14 mouse cellular contexts compared by ENCODE assay signal in the genomic region with DNA sequence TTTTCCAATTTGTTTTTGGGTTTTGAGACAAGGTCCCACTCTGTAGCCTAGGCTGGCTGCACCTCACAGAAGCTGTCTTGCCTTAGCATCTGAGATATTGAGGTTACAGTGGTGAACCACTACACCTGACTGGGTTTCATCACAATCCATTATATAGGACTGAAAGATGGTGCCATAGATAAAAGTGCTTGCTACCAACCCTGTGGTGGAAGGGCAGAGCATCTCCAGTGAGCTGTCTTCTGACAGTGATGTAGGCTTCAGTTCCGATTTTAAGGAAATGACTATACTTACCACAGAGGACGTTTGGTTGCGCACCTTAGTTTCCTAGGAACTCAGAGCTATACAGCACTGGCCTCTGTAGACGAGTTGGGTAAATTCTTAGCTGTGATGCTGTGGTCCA.
"Had no signal": no experiment of that assay in that cellular context is flagged by ENCODE, and none has a peak within 500 bp of the region (broad histone marks: within the 10 kb centered on the region; RNA-seq: fewer than 3 reads in every experiment).

No protein-coding gene starts in this region.

- H3K4me3 ChIP-seq: limb, embryonic 15.5 days; liver, embryonic 12.5 days; midbrain, embryonic 10.5 days; midbrain, embryonic 15.5 days; neural tube, embryonic 13.5 days; stomach, embryonic 15.5 days had no signal

- ATAC-seq: liver, embryonic 12.5 days; midbrain, embryonic 15.5 days had no signal

- H3K9me3 ChIP-seq: limb, embryonic 15.5 days; liver, embryonic 12.5 days; midbrain, embryonic 10.5 days; midbrain, embryonic 15.5 days; neural tube, embryonic 13.5 days; stomach, embryonic 15.5 days had no signal

- H3K27me3 ChIP-seq: limb, embryonic 15.5 days; liver, embryonic 12.5 days; stomach, embryonic 15.5 days had no signal

- H3K9ac ChIP-seq: limb, embryonic 15.5 days; liver, embryonic 12.5 days; lung, embryonic 14.5 days; midbrain, embryonic 15.5 days; neural tube, embryonic 13.5 days; stomach, embryonic 15.5 days had no signal

- H3K4me2 ChIP-seq: limb, embryonic 15.5 days; liver, embryonic 12.5 days; lung, embryonic 14.5 days; midbrain, embryonic 15.5 days; neural tube, embryonic 13.5 days; stomach, embryonic 15.5 days had no signal

- H3K36me3 ChIP-seq: limb, embryonic 15.5 days; liver, embryonic 12.5 days; midbrain, embryonic 10.5 days; midbrain, embryonic 15.5 days; neural tube, embryonic 13.5 days; stomach, embryonic 15.5 days had no signal

- DNase-seq: kidney, postnatal 36 days; layer of hippocampus, adult 9-11 months; layer of hippocampus, postnatal 36 days; lung, embryonic 14.5 days; lung, postnatal 10 days; lung, postnatal 4 days; right cerebral cortex, postnatal 14 days had no signal

- H3K27ac ChIP-seq: kidney, postnatal 0 days; limb, embryonic 15.5 days; liver, embryonic 12.5 days; midbrain, embryonic 10.5 days; midbrain, embryonic 15.5 days; neural tube, embryonic 13.5 days; stomach, embryonic 15.5 days had no signal
